Mouse (Mus musculus): Measurements from ENCODE around the gene Meis2. TPM values are rescaled to one million over a fixed set of nuclear protein-coding genes. Genes with fewer than 3 reads are reported as not detected.

The Meis2 gene
- total and polyA plus RNA-seq, 2 experiments from 2014 or later, result 106 to 204 TPM

- Histone ChIP-seq H3K27ac (ENCODE audit: low read depth, low read length) (peak overlapping the region; percentile 85), H3K27me3 (ENCODE audit: insufficient read depth, low read length) (peaks cover 12% of the 10 kb centered on the region; the same call in 1 of the 2 replicates), H3K4me2 (ENCODE audit: low read depth) (peak overlapping the region; percentile 51), H3K9me3 (ENCODE audit: low read length) (no peaks in the 10 kb centered on the region), H3K36me3 (ENCODE audit: insufficient read depth) (no peaks in the 10 kb centered on the region), H3K4me1 (ENCODE audit: insufficient read depth) (peaks cover 23% of the 10 kb centered on the region), H3K4me3 (ENCODE audit: low read depth, low read length) (peak overlapping the region; percentile 28), H3K9ac (peak overlapping the region; percentile 43)
- peak; percentile 93 for TF ChIP-seq CTCF (IDR thresholded peaks at IDR 0.05; ENCODE audit: low read depth)
- DNase-seq (peak; percentile 95), ATAC-seq (peak; percentile 79)
- WGBS, result under 1% methylated on average over 33 of the region's 33 CpGs
Observed at GRCm38 (mm10) chr2:115855511-115856400, 209.9 kb downstream of the Meis2 start.

- H3K27ac ChIP-seq (ENCODE audit: low read depth, low read length), result peak overlapping the region; percentile 82
Observed at GRCm38 (mm10) chr2:115854828-115855311, 210.8 kb downstream of the Meis2 start.

GRCm38 (mm10) chr2:115854007-115854827 lies 211.4 kb downstream of the Meis2 start:
- H3K36me3 ChIP-seq (ENCODE audit: insufficient read depth), result no peaks in the 10 kb centered on the region
- peak overlapping the region; percentile 52 for H3K9ac ChIP-seq
- H3K27me3 ChIP-seq (ENCODE audit: insufficient read depth, low read length), result peaks cover 12% of the 10 kb centered on the region; the same call in 1 of the 2 replicates
- WGBS, result 16% methylated on average over 14 of the region's 14 CpGs
- ATAC-seq (no peak), DNase-seq (peak; percentile 70)
- peak overlapping the region; percentile 28 for H3K4me3 ChIP-seq (ENCODE audit: low read depth, low read length)
- H3K4me1 ChIP-seq (ENCODE audit: insufficient read depth), result peaks cover 12% of the 10 kb centered on the region
- H3K27ac ChIP-seq (ENCODE audit: low read depth, low read length), result peak overlapping the region; percentile 82
- peak overlapping the region; percentile 51 for H3K4me2 ChIP-seq (ENCODE audit: low read depth)
- TF ChIP-seq CTCF (IDR thresholded peaks at IDR 0.05; ENCODE audit: low read depth), result no peak
- no peaks in the 10 kb centered on the region for H3K9me3 ChIP-seq (ENCODE audit: low read length)

More at GRCm38 (mm10) chr2:115854828-115855311, 210.8 kb downstream of the Meis2 start:
- Histone ChIP-seq H3K36me3 (ENCODE audit: insufficient read depth) (no peaks in the 10 kb centered on the region), H3K4me1 (ENCODE audit: insufficient read depth) (peaks cover 17% of the 10 kb centered on the region), H3K9me3 (ENCODE audit: low read length) (no peaks in the 10 kb centered on the region), H3K27me3 (ENCODE audit: insufficient read depth, low read length) (peaks cover 12% of the 10 kb centered on the region; the same call in 1 of the 2 replicates), H3K9ac (peak overlapping the region; percentile 52), H3K4me2 (ENCODE audit: low read depth) (peak overlapping the region; percentile 51), H3K4me3 (ENCODE audit: low read depth, low read length) (peak overlapping the region; percentile 28)
- TF ChIP-seq CTCF (IDR thresholded peaks at IDR 0.05; ENCODE audit: low read depth), result no peak
- no peak for ATAC-seq
- 1% methylated on average over 25 of the region's 25 CpGs for WGBS
- no peak for DNase-seq

- no peak overlapping the region for H3K9ac ChIP-seq
- H3K9me3 ChIP-seq (ENCODE audit: low read length), result no peaks in the 10 kb centered on the region
- TF ChIP-seq CTCF (IDR thresholded peaks at IDR 0.05; ENCODE audit: low read depth), result no peak
- H3K36me3 ChIP-seq (ENCODE audit: insufficient read depth), result no peaks in the 10 kb centered on the region
- H3K4me3 ChIP-seq (ENCODE audit: low read depth, low read length), result no peak overlapping the region
- WGBS, result 16% methylated on average over 4 of the region's 4 CpGs
- DNase-seq (no peak), ATAC-seq (no peak)
- peak overlapping the region; percentile 56; the same call in 1 of the 2 replicates for H3K4me2 ChIP-seq (ENCODE audit: low read depth)
- peaks cover 9% of the 10 kb centered on the region for H3K4me1 ChIP-seq (ENCODE audit: insufficient read depth)
- H3K27ac ChIP-seq (ENCODE audit: low read depth, low read length), result peak overlapping the region; percentile 82
- peaks cover 12% of the 10 kb centered on the region; the same call in 1 of the 2 replicates for H3K27me3 ChIP-seq (ENCODE audit: insufficient read depth, low read length)
Observed at GRCm38 (mm10) chr2:115853221-115853620, 212.4 kb downstream of the Meis2 start.

- DNase-seq (peak; percentile 81), ATAC-seq (peak; percentile 58)
- under 1% methylated on average over 22 of the region's 22 CpGs for WGBS
- H3K27me3 ChIP-seq (ENCODE audit: insufficient read depth, low read length), result peaks cover 7% of the 10 kb centered on the region; the same call in 1 of the 2 replicates
- H3K27ac ChIP-seq (ENCODE audit: low read depth, low read length), result peak overlapping the region; percentile 82
- no peaks in the 10 kb centered on the region for H3K36me3 ChIP-seq (ENCODE audit: insufficient read depth)
- H3K4me2 ChIP-seq (ENCODE audit: low read depth), result peak overlapping the region; percentile 56
- H3K4me3 ChIP-seq (ENCODE audit: low read depth, low read length), result peak overlapping the region; percentile 28
- H3K4me1 ChIP-seq (ENCODE audit: insufficient read depth), result peaks cover 7% of the 10 kb centered on the region; the same call in 1 of the 2 replicates
- no peak for TF ChIP-seq CTCF (IDR thresholded peaks at IDR 0.05; ENCODE audit: low read depth)
- no peaks in the 10 kb centered on the region for H3K9me3 ChIP-seq (ENCODE audit: low read length)
- peak overlapping the region; percentile 42 for H3K9ac ChIP-seq
Observed at GRCm38 (mm10) chr2:115852615-115853014, 213.0 kb downstream of the Meis2 start.

- ATAC-seq (no peak), DNase-seq (peak; percentile 38)
- no peak for TF ChIP-seq CTCF (IDR thresholded peaks at IDR 0.05; ENCODE audit: low read depth)
- peaks cover 6% of the 10 kb centered on the region; the same call in 1 of the 2 replicates for H3K27me3 ChIP-seq (ENCODE audit: insufficient read depth, low read length)
- peaks cover 7% of the 10 kb centered on the region; the same call in 1 of the 2 replicates for H3K4me1 ChIP-seq (ENCODE audit: insufficient read depth)
- 0 out of 2 replicates have a peak overlapping the region, but pooled peaks have one; percentile 82 for H3K27ac ChIP-seq (ENCODE audit: low read depth, low read length)
- no peaks in the 10 kb centered on the region for H3K36me3 ChIP-seq (ENCODE audit: insufficient read depth)
- 12% methylated on average over 11 of the region's 11 CpGs for WGBS
- H3K4me3 ChIP-seq (ENCODE audit: low read depth, low read length), result peak overlapping the region; percentile 28
- H3K9me3 ChIP-seq (ENCODE audit: low read length), result no peaks in the 10 kb centered on the region
- H3K9ac ChIP-seq, result no peak overlapping the region
- peak overlapping the region; percentile 56 for H3K4me2 ChIP-seq (ENCODE audit: low read depth)
Observed at GRCm38 (mm10) chr2:115852109-115852508, 213.5 kb downstream of the Meis2 start.

Data from forebrain, postnatal 0 days (tissue).